Mouse (Mus musculus) intestine, embryonic 16.5 days (tissue): Measurements from ENCODE around the gene Gadl1. TPM values are rescaled to one million over a fixed set of nuclear protein-coding genes. Genes with fewer than 3 reads are reported as not detected.

Experiments used
- ATAC-seq: fragments of 200-750 bp; cut with Nextera tagmentation; 2 replicates; pipeline ENCODE4 v1.8.0; 2017; ENCODE audit warnings: moderate TSS enrichment, moderate library complexity
- H3K27ac ChIP-seq: fragments of 300-500 bp; sonication (generic); 2 replicates; pipeline ENCODE4 v1.5.1; 2014; ENCODE audit warnings: mild to moderate bottlenecking, low read length
- H3K27me3 ChIP-seq: fragments of 300-500 bp; sonication (generic); replicated peaks from 2 replicates; pipeline ENCODE4 v1.6.1; 2014; ENCODE audit warnings: low read length, control low read depth, mixed read lengths; ENCODE audit not compliant: control insufficient read depth, insufficient read depth
- H3K36me3 ChIP-seq: fragments of 300-500 bp; sonication (generic); 2 replicates; pipeline ENCODE4 v1.6.1; 2014; ENCODE audit warnings: low read length, control low read depth; ENCODE audit not compliant: control insufficient read depth, insufficient read depth
- H3K4me1 ChIP-seq: fragments of 300-500 bp; sonication (generic); 2 replicates; pipeline ENCODE4 v1.6.1; 2014; ENCODE audit warnings: low read length, control low read depth, mixed read lengths; ENCODE audit not compliant: control insufficient read depth, insufficient read depth
- H3K4me2 ChIP-seq: fragments of 300-500 bp; sonication (generic); 2 replicates; pipeline ENCODE4 v1.6.1; 2014; ENCODE audit warnings: low read depth, low read length, control low read depth
- H3K4me3 ChIP-seq: fragments of 300-500 bp; sonication (generic); 2 replicates; pipeline ENCODE4 v1.5.1; 2014; ENCODE audit warnings: mild to moderate bottlenecking, low read length
- H3K9ac ChIP-seq: fragments of 300-500 bp; sonication (generic); 2 replicates; pipeline ENCODE4 v1.6.1; 2014; ENCODE audit warnings: low read depth, low read length
- H3K9me3 ChIP-seq: fragments of 300-500 bp; sonication (generic); 2 replicates; pipeline ENCODE4 v1.6.1; 2016; ENCODE audit warnings: low read length, control low read depth; ENCODE audit not compliant: control insufficient read depth
- WGBS: fragments of 180-500 bp; shearing (Covaris S2); extraction: QIAGEN DNeasy Blood & Tissue Kit; methylation state at CpG from one replicate; pipeline ENCODE4 v1.1.7; 2014; 5-methylcytosine and 5-hydroxymethylcytosine counted together
- polyA plus RNA-seq: library from polyadenylated mRNA; unstranded; fragments of >200 nt; fragmentation: Nextera tagmentation; extraction: Ambion mirVana; gene quantifications from 2 replicates; pipeline ENCODE4 v1.2.1, GENCODE M21; 2015

Gadl1 gene
- polyA plus RNA-seq, 1 experiment from 2014 or later: 0.21 TPM

DNA sequence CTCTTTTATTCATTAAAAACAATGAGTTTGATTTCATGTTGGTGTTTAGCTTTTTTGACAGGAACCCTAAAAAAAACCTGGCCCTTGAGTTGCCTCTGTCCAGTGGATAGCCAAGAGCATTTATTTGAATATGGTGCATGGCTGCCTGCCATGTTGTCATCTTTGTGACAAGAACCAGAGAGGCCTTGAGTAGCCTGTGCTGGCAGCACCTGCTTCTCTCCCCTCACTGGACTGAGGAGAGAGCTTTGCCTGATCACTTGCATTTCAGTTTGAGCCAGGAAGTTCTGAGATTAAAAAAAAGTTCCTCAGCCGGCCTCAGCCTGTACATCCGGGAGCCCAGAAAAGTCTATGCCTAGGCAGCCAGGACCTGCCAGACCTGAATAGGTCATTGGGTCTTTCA is 85.5 kb downstream of the Gadl1 start:
- H3K27me3 ChIP-seq: no peaks in the 10 kb centered on the region
- no peaks in the 10 kb centered on the region for H3K36me3 ChIP-seq
- H3K4me1 ChIP-seq: peaks cover 4% of the 10 kb centered on the region; the same call in 1 of the 2 replicates
- no peak overlapping the region for H3K4me2 ChIP-seq
- H3K9ac ChIP-seq: no peak overlapping the region
- 52% methylated on average over 2 of the region's 2 CpGs for WGBS
- no peak overlapping the region for H3K27ac ChIP-seq
- H3K4me3 ChIP-seq: no peak overlapping the region
- ATAC-seq: no peak
- H3K9me3 ChIP-seq: no peaks in the 10 kb centered on the region

- Histone ChIP-seq H3K4me1 (peaks cover 4% of the 10 kb centered on the region; the same call in 1 of the 2 replicates), H3K36me3 (no peaks in the 10 kb centered on the region), H3K4me3 (no peak overlapping the region), H3K27ac (no peak overlapping the region), H3K9me3 (no peaks in the 10 kb centered on the region), H3K4me2 (no peak overlapping the region), H3K27me3 (no peaks in the 10 kb centered on the region), H3K9ac (no peak overlapping the region)
- ATAC-seq: no peak
- 69% methylated on average over 23 of the region's 23 CpGs for WGBS
Measured at GRCm38 (mm10) chr9:115995856-115996560, 86.8 kb downstream of the Gadl1 start.

DNA sequence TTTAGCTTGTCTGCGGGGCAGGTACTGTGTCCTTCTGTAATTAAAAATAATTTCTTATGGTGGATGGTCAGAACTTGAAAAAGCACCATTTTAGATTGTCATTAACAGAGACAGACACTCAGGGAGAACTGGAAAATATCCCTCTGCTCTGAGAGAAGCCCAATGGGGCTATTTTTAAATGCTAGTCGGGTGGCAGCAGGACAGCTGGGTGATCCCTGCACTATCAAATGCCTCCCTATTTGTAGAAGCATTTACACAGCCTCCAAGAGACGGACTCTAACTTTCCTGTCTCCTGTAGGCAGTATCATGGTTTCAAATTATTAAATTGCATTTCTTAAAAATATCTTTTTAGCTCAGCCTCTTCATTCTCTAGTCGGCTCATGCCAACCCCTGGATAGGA is 89.1 kb downstream of the Gadl1 start:
- no peaks in the 10 kb centered on the region for H3K36me3 ChIP-seq
- 69% methylated on average over 4 of the region's 4 CpGs for WGBS
- H3K4me3 ChIP-seq: no peak overlapping the region

GRCm38 (mm10) chr9:115999361-115999990 is 90.2 kb downstream of the Gadl1 start:
- Histone ChIP-seq H3K9me3 (no peaks in the 10 kb centered on the region), H3K4me1 (peaks cover 4% of the 10 kb centered on the region; the same call in 1 of the 2 replicates), H3K4me3 (no peak overlapping the region), H3K36me3 (no peaks in the 10 kb centered on the region), H3K9ac (no peak overlapping the region), H3K27me3 (no peaks in the 10 kb centered on the region), H3K27ac (no peak overlapping the region), H3K4me2 (no peak overlapping the region)
- 78% methylated on average over 8 of the region's 8 CpGs for WGBS
- ATAC-seq: peak; percentile 42; the same call in 1 of the 2 replicates

More for the DNA sequence above, 89.1 kb downstream of the Gadl1 start:
- H3K9ac ChIP-seq: no peak overlapping the region
- H3K27ac ChIP-seq: no peak overlapping the region
- no peak overlapping the region for H3K4me2 ChIP-seq
- ATAC-seq: no peak
- no peaks in the 10 kb centered on the region for H3K9me3 ChIP-seq
- H3K4me1 ChIP-seq: peaks cover 4% of the 10 kb centered on the region; the same call in 1 of the 2 replicates
- H3K27me3 ChIP-seq: no peaks in the 10 kb centered on the region

DNA sequence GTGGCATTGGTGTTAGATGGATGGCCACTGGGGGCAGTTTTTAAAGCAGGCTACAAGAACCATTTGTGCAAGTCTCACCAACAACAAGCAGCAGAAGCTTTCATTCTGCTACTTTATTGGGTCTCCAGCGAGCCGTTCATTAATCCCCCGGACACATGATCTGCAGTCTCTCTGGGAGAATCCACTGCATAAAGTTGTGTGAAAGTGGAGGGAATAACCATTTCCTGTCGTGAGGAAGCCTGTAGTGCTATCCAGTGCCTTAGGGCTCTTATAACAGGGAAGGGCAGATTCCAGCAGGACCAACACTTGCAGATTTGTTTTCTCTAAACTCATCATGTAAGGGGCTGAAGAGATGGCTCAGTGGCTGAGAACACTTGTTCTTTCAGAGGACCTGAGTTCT is 104.7 kb downstream of the Gadl1 start:
- Histone ChIP-seq H3K36me3 (no peaks in the 10 kb centered on the region), H3K9me3 (no peaks in the 10 kb centered on the region), H3K27ac (no peak overlapping the region), H3K4me1 (no peaks in the 10 kb centered on the region; the same call in 1 of the 2 replicates), H3K4me3 (no peak overlapping the region), H3K4me2 (no peak overlapping the region), H3K9ac (no peak overlapping the region), H3K27me3 (no peaks in the 10 kb centered on the region)
- WGBS: 49% methylated on average over 4 of the region's 4 CpGs
- ATAC-seq: no peak

DNA sequence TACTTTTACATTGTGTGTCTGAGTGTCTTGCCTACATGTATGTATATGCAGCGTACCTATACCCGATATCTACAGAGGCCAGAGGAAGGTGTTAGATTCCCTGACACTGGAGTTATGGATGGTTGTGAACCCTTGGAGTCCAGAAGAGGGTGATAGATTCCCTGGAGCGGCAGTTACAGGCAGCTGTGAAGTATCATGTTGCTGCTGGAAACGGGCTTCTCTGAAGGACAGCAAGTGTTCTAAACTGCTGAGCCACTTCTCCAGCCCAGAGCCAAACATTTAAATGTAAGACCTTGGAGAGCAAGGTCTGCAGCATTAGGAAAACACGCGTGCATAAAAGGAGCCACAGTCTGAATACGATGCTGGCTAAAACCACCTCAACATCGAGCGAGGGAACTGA is 107.0 kb downstream of the Gadl1 start:
- no peak for ATAC-seq

GRCm38 (mm10) chr9:116017091-116017490 is 107.8 kb downstream of the Gadl1 start:
- no peaks in the 10 kb centered on the region; the same call in 1 of the 2 replicates for H3K4me1 ChIP-seq
- no peak overlapping the region for H3K27ac ChIP-seq
- H3K9me3 ChIP-seq: no peaks in the 10 kb centered on the region
- 80% methylated on average over 3 of the region's 3 CpGs for WGBS
- no peak overlapping the region for H3K4me2 ChIP-seq
- no peaks in the 10 kb centered on the region for H3K36me3 ChIP-seq
- no peak overlapping the region for H3K9ac ChIP-seq
- no peak for ATAC-seq
- H3K4me3 ChIP-seq: no peak overlapping the region
- H3K27me3 ChIP-seq: no peaks in the 10 kb centered on the region

More for the DNA sequence above, 107.0 kb downstream of the Gadl1 start:
- H3K9me3 ChIP-seq: no peaks in the 10 kb centered on the region
- H3K9ac ChIP-seq: no peak overlapping the region
- no peaks in the 10 kb centered on the region; the same call in 1 of the 2 replicates for H3K4me1 ChIP-seq
- no peak overlapping the region for H3K4me3 ChIP-seq
- 60% methylated on average over 9 of the region's 9 CpGs for WGBS
- no peaks in the 10 kb centered on the region for H3K36me3 ChIP-seq
- H3K27ac ChIP-seq: no peak overlapping the region
- no peaks in the 10 kb centered on the region for H3K27me3 ChIP-seq
- H3K4me2 ChIP-seq: no peak overlapping the region

DNA sequence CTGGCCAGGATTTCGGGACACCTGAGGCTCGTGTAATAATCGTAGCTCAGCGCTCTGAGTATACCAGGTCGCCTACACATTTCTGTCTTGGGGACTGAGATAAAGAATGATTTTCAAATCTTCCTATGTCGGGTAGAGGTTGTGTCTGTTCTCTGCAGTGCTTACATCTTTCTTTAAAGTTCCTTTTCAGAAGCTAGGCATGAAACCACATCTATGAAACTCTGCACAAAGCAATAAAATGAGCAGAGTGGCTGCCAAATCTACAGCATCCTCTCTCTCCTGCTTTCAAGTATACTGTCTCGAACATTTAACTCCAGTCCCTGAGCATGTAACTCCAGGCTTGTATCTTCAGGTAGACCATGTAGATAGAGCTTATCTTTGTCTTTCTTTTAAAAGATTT is 109.3 kb downstream of the Gadl1 start:
- no peaks in the 10 kb centered on the region for H3K9me3 ChIP-seq
- no peak overlapping the region for H3K4me3 ChIP-seq
- no peaks in the 10 kb centered on the region for H3K27me3 ChIP-seq
- H3K36me3 ChIP-seq: no peaks in the 10 kb centered on the region
- no peak overlapping the region for H3K9ac ChIP-seq
- H3K4me1 ChIP-seq: no peaks in the 10 kb centered on the region; the same call in 1 of the 2 replicates
- no peak for ATAC-seq
- H3K27ac ChIP-seq: no peak overlapping the region
- WGBS: 88% methylated on average over 7 of the region's 7 CpGs
- H3K4me2 ChIP-seq: no peak overlapping the region

DNA sequence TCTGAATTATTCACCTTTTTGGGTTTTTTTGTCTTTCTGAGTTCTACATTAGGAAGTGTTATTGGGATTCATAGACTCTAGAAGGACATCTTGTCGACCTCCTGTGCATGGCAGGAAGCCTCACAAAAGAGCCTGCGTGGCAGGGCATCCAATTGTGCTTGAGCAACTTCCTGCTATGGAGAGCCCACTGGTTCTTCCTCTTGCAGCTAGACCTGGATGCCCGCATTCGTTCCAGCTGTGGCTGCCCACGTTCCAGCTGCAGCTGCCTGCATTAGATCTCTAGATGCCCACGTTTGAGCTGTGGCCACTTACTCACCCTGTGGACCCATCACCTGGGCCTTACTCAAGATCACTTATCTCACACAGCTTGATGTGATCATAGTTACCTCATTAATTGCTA is 116.1 kb downstream of the Gadl1 start:
- Histone ChIP-seq H3K4me2 (no peak overlapping the region), H3K4me3 (no peak overlapping the region), H3K36me3 (no peaks in the 10 kb centered on the region), H3K4me1 (no peaks in the 10 kb centered on the region), H3K9ac (no peak overlapping the region), H3K9me3 (no peaks in the 10 kb centered on the region), H3K27ac (no peak overlapping the region), H3K27me3 (no peaks in the 10 kb centered on the region)
- whole genome bisulfite sequencing: 82% methylated on average over 6 of the region's 6 CpGs
- ATAC-seq: no peak
